Mouse (Mus musculus): ENCODE data around the gene Crmp1.

Gene Crmp1

GRCm38 (mm10) chr5:37240550-37240949 lies 1.2 kb upstream of the Crmp1 start:
- DNase-seq (ENCODE audit: low read depth, low spot score): peak; percentile 11

GRCm38 (mm10) chr5:37241224-37241623 lies 516 bp upstream of the Crmp1 start:
- no peak for DNase-seq (ENCODE audit: low read depth, low spot score)

GRCm38 (mm10) chr5:37242360-37243168 lies 824 bp downstream of the Crmp1 start:
- no peak for DNase-seq (ENCODE audit: low read depth, low spot score)

GRCm38 (mm10) chr5:37243169-37243886 lies 1.6 kb downstream of the Crmp1 start:
- peak; percentile 65 for DNase-seq (ENCODE audit: low read depth, low spot score)

- DNase-seq (ENCODE audit: low read depth, low spot score): peak; percentile 3
Measured at GRCm38 (mm10) chr5:37244161-37244560, 2.4 kb downstream of the Crmp1 start.

GRCm38 (mm10) chr5:37244666-37245242 lies 3.0 kb downstream of the Crmp1 start:
- DNase-seq (ENCODE audit: low read depth, low spot score): no peak

- DNase-seq (ENCODE audit: low read depth, low spot score): peak; percentile 69
Measured at GRCm38 (mm10) chr5:37245651-37246050, 3.9 kb downstream of the Crmp1 start.

GRCm38 (mm10) chr5:37246138-37246910 lies 4.6 kb downstream of the Crmp1 start:
- DNase-seq (ENCODE audit: low read depth, low spot score): peak; percentile 48

GRCm38 (mm10) chr5:37247456-37247855 lies 5.7 kb downstream of the Crmp1 start:
- DNase-seq (ENCODE audit: low read depth, low spot score): no peak

GRCm38 (mm10) chr5:37248870-37249269 lies 7.1 kb downstream of the Crmp1 start:
- no peak for DNase-seq (ENCODE audit: low read depth, low spot score)

GRCm38 (mm10) chr5:37251596-37251995 lies 9.9 kb downstream of the Crmp1 start:
- no peak for DNase-seq (ENCODE audit: low read depth, low spot score)

GRCm38 (mm10) chr5:37252101-37252804 lies 10.5 kb downstream of the Crmp1 start:
- DNase-seq (ENCODE audit: low read depth, low spot score): no peak

GRCm38 (mm10) chr5:37254523-37254922 lies 12.8 kb downstream of the Crmp1 start:
- DNase-seq (ENCODE audit: low read depth, low spot score): no peak

- DNase-seq (ENCODE audit: low read depth, low spot score): no peak
Measured at GRCm38 (mm10) chr5:37256823-37257222, 15.1 kb downstream of the Crmp1 start.

- DNase-seq (ENCODE audit: low read depth, low spot score): peak; percentile 32
Measured at GRCm38 (mm10) chr5:37257243-37257642, 15.5 kb downstream of the Crmp1 start.

- DNase-seq (ENCODE audit: low read depth, low spot score): no peak
Measured at GRCm38 (mm10) chr5:37261734-37262133, 20.0 kb downstream of the Crmp1 start.

GRCm38 (mm10) chr5:37263816-37264215 lies 22.1 kb downstream of the Crmp1 start:
- DNase-seq (ENCODE audit: low read depth, low spot score): no peak

- no peak for DNase-seq (ENCODE audit: low read depth, low spot score)
Measured at GRCm38 (mm10) chr5:37281021-37281420, 39.3 kb downstream of the Crmp1 start.

GRCm38 (mm10) chr5:37288374-37288773 lies 46.6 kb downstream of the Crmp1 start:
- peak; percentile 60 for DNase-seq (ENCODE audit: low read depth, low spot score)

- peak; percentile 45 for DNase-seq (ENCODE audit: low read depth, low spot score)
Measured at GRCm38 (mm10) chr5:37289236-37289635, 47.5 kb downstream of the Crmp1 start.

- DNase-seq (ENCODE audit: low read depth, low spot score): peak; percentile 38
Measured at GRCm38 (mm10) chr5:37290983-37291382, 49.2 kb downstream of the Crmp1 start.
